9 mouse cellular contexts compared by ENCODE assay signal in the genomic region with DNA sequence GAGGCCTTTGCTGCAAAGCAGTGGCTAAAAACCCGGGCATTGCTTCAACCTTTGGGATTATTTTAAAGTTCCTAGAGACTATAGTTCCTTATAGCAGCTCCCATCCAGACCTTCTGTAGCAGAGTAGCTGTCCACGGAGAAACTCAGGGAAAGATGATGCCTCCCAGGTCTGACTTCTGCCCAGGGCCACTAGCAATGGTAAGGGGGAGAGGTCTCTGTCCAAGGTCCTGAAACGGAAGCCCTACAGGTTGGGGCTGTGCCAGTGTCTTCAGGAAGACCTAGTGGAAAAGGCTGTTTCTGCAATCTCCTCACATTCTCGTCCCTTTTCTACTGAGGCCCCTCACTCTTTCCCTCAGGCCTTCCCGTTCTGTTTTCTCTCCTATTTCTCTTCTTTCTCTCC.
DNase-seq lines count a peak whose midpoint lies in the region; ATAC-seq and TF ChIP-seq lines count a peak whose summit lies in the region.
"Had no signal": no experiment of that assay in that cellular context is flagged by ENCODE, and none has a peak within 500 bp of the region (broad histone marks: within the 10 kb centered on the region; RNA-seq: fewer than 3 reads in every experiment).

No protein-coding gene starts in this region.

- H3K27me3 ChIP-seq in forebrain, embryonic 10.5 days (ENCODE audit: poor library complexity, severe bottlenecking) = peaks cover 26% of the 10 kb centered on the region
- no peaks in the 10 kb centered on the region for H3K27me3 ChIP-seq in forebrain, postnatal 0 days (ENCODE audit: insufficient read depth, low read length)
- no peaks in the 10 kb centered on the region for H3K27me3 ChIP-seq in midbrain, embryonic 11.5 days (ENCODE audit: control insufficient read depth, insufficient read depth, low read length)
- peaks cover 4% of the 10 kb centered on the region; the same call in 1 of the 2 replicates for H3K27me3 ChIP-seq in midbrain, embryonic 16.5 days (ENCODE audit: control insufficient read depth, insufficient read depth, low read depth, low read length)

- peaks cover 31% of the 10 kb centered on the region for H3K4me1 ChIP-seq in forebrain, embryonic 10.5 days
- no peaks in the 10 kb centered on the region; the same call in 1 of the 2 replicates for H3K4me1 ChIP-seq in forebrain, postnatal 0 days (ENCODE audit: insufficient read depth)
- H3K4me1 ChIP-seq in midbrain, embryonic 11.5 days (ENCODE audit: control insufficient read depth, insufficient read depth, low read length) = peaks cover 17% of the 10 kb centered on the region
- peaks cover 6% of the 10 kb centered on the region; the same call in 1 of the 2 replicates for H3K4me1 ChIP-seq in midbrain, embryonic 16.5 days (ENCODE audit: control insufficient read depth, insufficient read depth, low read length)

- no peak overlapping the region for H3K4me2 ChIP-seq in forebrain, postnatal 0 days (ENCODE audit: low read depth)
- H3K4me2 ChIP-seq in midbrain, embryonic 11.5 days = no peak overlapping the region
- H3K4me2 ChIP-seq in midbrain, embryonic 16.5 days (ENCODE audit: low read length) = no peak overlapping the region

- ATAC-seq in forebrain, postnatal 0 days = no peak
- ATAC-seq in midbrain, embryonic 11.5 days (ENCODE audit: low FRiP score) = no peak
- ATAC-seq in midbrain, embryonic 16.5 days = no peak

- DNase-seq in forebrain, embryonic 10.5 days (ENCODE audit: extremely low spot score, low spot score) = peak; percentile 60
- DNase-seq in forebrain, postnatal 0 days = no peak
- peak; percentile 91 for DNase-seq in midbrain, embryonic 11.5 days (ENCODE audit: low spot score, missing footprints)
- DNase-seq in kidney, postnatal 14 days = peak; percentile 70
- peak; percentile 75 for DNase-seq in testis, postnatal 10 days (ENCODE audit: low spot score)
- no peak for DNase-seq in left cerebral cortex, adult 18-20 months (ENCODE audit: low spot score in 2 of 2)
- no peak for DNase-seq in left cerebral cortex, postnatal 14 days (ENCODE audit: low spot score in 2 of 2)

- H3K9me3 ChIP-seq in forebrain, embryonic 10.5 days = no peaks in the 10 kb centered on the region
- no peaks in the 10 kb centered on the region for H3K9me3 ChIP-seq in forebrain, postnatal 0 days (ENCODE audit: low read length)
- H3K9me3 ChIP-seq in midbrain, embryonic 11.5 days (ENCODE audit: control insufficient read depth, low read length) = no peaks in the 10 kb centered on the region
- H3K9me3 ChIP-seq in midbrain, embryonic 16.5 days (replicated peaks; ENCODE audit: control insufficient read depth, low read length, poor library complexity, severe bottlenecking) = peaks cover 6% of the 10 kb centered on the region; the same call in 1 of the 2 replicates

- H3K27ac ChIP-seq in forebrain, embryonic 10.5 days = no peak overlapping the region
- H3K27ac ChIP-seq in forebrain, postnatal 0 days (ENCODE audit: low read depth, low read length) = no peak overlapping the region
- H3K27ac ChIP-seq in midbrain, embryonic 11.5 days (ENCODE audit: low read depth, low read length) = no peak overlapping the region
- no peak overlapping the region for H3K27ac ChIP-seq in midbrain, embryonic 16.5 days (ENCODE audit: low read length)
- H3K27ac ChIP-seq: liver, embryonic 14.5 days had no signal

- TF ChIP-seq CTCF in forebrain, postnatal 0 days (IDR thresholded peaks at IDR 0.05; ENCODE audit: low read depth) = no peak

- H3K36me3 ChIP-seq in forebrain, embryonic 10.5 days (replicated peaks) = no peaks in the 10 kb centered on the region
- H3K36me3 ChIP-seq in forebrain, postnatal 0 days (ENCODE audit: insufficient read depth) = no peaks in the 10 kb centered on the region
- H3K36me3 ChIP-seq in midbrain, embryonic 11.5 days (ENCODE audit: control insufficient read depth, insufficient read depth, low read length) = no peaks in the 10 kb centered on the region
- H3K36me3 ChIP-seq in midbrain, embryonic 16.5 days (ENCODE audit: control insufficient read depth, insufficient read depth, low read length) = no peaks in the 10 kb centered on the region

- intact Hi-C loops in left cerebral cortex, postnatal 14 days (cut with DNase I) = no loop called here

- WGBS in forebrain, embryonic 10.5 days = 18% methylated on average over 5 of the region's 5 CpGs
- 25% methylated on average over 5 of the region's 5 CpGs for WGBS in forebrain, postnatal 0 days
- WGBS in midbrain, embryonic 11.5 days = 18% methylated on average over 5 of the region's 5 CpGs
- WGBS in midbrain, embryonic 16.5 days = 18% methylated on average over 5 of the region's 5 CpGs

- H3K9ac ChIP-seq in forebrain, postnatal 0 days = no peak overlapping the region
- no peak overlapping the region for H3K9ac ChIP-seq in midbrain, embryonic 11.5 days (ENCODE audit: low read length)
- H3K9ac ChIP-seq in midbrain, embryonic 16.5 days (ENCODE audit: low read depth, low read length) = no peak overlapping the region
- H3K9ac ChIP-seq: liver, embryonic 14.5 days had no signal

- H3K4me3 ChIP-seq in forebrain, embryonic 10.5 days = no peak overlapping the region
- no peak overlapping the region for H3K4me3 ChIP-seq in forebrain, postnatal 0 days (ENCODE audit: low read depth, low read length)
- H3K4me3 ChIP-seq in midbrain, embryonic 11.5 days (ENCODE audit: low read depth, low read length) = no peak overlapping the region
- no peak overlapping the region for H3K4me3 ChIP-seq in midbrain, embryonic 16.5 days (ENCODE audit: low read depth, low read length)

Comparison
In these comparisons a context has a peak if more than half of its experiments do, and no peak if none do; other contexts are left out.
1. DNase-seq: peak in forebrain, embryonic 10.5 days (single experiment), midbrain, embryonic 11.5 days (single experiment), kidney, postnatal 14 days (single experiment) and testis, postnatal 10 days (single experiment); none in forebrain, postnatal 0 days (single experiment), left cerebral cortex, adult 18-20 months (0 of 2) and left cerebral cortex, postnatal 14 days (0 of 2).